Mouse (Mus musculus) layer of hippocampus, adult 8-10 months (tissue): ENCODE data around the gene Mrpl40. TPM values are rescaled to one million over a fixed set of nuclear protein-coding genes. Genes with fewer than 3 reads are reported as not detected.

Experiments
- DNase-seq, 2 experiments: peaks; one replicate each; pipeline ENCODE4 v3.0.0; 2022; ENCODE audit warnings: low spot score in 2 of 2
- total RNA-seq, 4 experiments: library from RNA; stranded (reverse); gene quantifications; 2 replicates each; pipeline ENCODE4 v1.2.4; 2022

Gene Mrpl40
- total RNA-seq, 4 experiments from 2014 or later, result 27.4 to 35.0 (median 32.2) TPM

- DNase-seq, result no peak
Observed at GRCm38 (mm10) chr16:18829102-18829501, 47.6 kb downstream of the Mrpl40 start.

GRCm38 (mm10) chr16:18828630-18829029 lies 48.0 kb downstream of the Mrpl40 start:
- no peak for DNase-seq

GRCm38 (mm10) chr16:18822925-18823324 lies 53.7 kb downstream of the Mrpl40 start:
- DNase-seq, result peak; percentile 54 to 61

- DNase-seq, result no peak
Observed at GRCm38 (mm10) chr16:18822356-18822755, 54.3 kb downstream of the Mrpl40 start.

Other genes starting within 250 kb of the Mrpl40 start
- 100 to 1,000 TPM; 499 to 528 (median 503) TPM for gene Sept5, start 246.9 kb downstream of the Mrpl40 start, total RNA-seq
- 10 to 100 TPM; 28.8 to 41.7 (median 37.5) TPM for gene Cldn5, start 100.0 kb downstream of the Mrpl40 start, total RNA-seq
- 100 to 1,000 TPM in 3 of 4 experiments, 10 to 100 TPM in 1; 92.9 to 117 (median 107) TPM for gene Ufd1, start 65.1 kb downstream of the Mrpl40 start, total RNA-seq
- 1 to 10 TPM; 1.5 to 3.4 (median 2.1) TPM for gene Cdc45, start 64.9 kb downstream of the Mrpl40 start, total RNA-seq
- 10 to 100 TPM; 18.3 to 31.0 (median 26.7) TPM for gene 2510002D24Rik, start 40.3 kb downstream of the Mrpl40 start, total RNA-seq
- gene Gm28539, start 40.3 kb downstream of the Mrpl40 start, total RNA-seq, result 10 to 100 TPM in 1 of 4 experiments, 1 to 10 TPM in 3; 4.6 to 11.1 (median 8.2) TPM
- 10 to 100 TPM; 75.3 to 92.0 (median 79.3) TPM for gene Hira, start 175 bp upstream of the Mrpl40 start, total RNA-seq